Mouse (Mus musculus): ENCODE data around the gene Lrrtm3. TPM values are rescaled to one million over a fixed set of nuclear protein-coding genes. Genes with fewer than 3 reads are reported as not detected.

Lrrtm3 gene
- polyA plus RNA-seq, 1 experiment = 73.6 TPM

GRCm38 (mm10) chr10:63947266-63947665 is 142.8 kb downstream of the Lrrtm3 start:
- Histone ChIP-seq H3K27me3 (ENCODE audit: control insufficient read depth, insufficient read depth, low read length) (no peaks in the 10 kb centered on the region), H3K4me3 (replicated peaks; ENCODE audit: insufficient read depth, low read depth, low read length) (no peak overlapping the region), H3K4me1 (ENCODE audit: control insufficient read depth, insufficient read depth, low read length) (peaks cover 13% of the 10 kb centered on the region; the same call in 1 of the 2 replicates), H3K27ac (ENCODE audit: insufficient read depth, low read length) (no peak overlapping the region)
- 15% methylated on average over 4 of the region's 4 CpGs for WGBS
- peak; percentile 48 to 72 for DNase-seq
- TF ChIP-seq CTCF (IDR thresholded peaks at IDR 0.05; ENCODE audit: borderline replicate concordance, insufficient read depth, low read depth, low read length) (no peak), POLR2A (IDR thresholded peaks at IDR 0.05; ENCODE audit: borderline replicate concordance, insufficient read depth, low read length) (no peak)

- no peak for TF ChIP-seq CTCF (IDR thresholded peaks at IDR 0.05; ENCODE audit: borderline replicate concordance, insufficient read depth, low read depth, low read length)
- Histone ChIP-seq H3K4me1 (ENCODE audit: control insufficient read depth, insufficient read depth, low read length) (peaks cover 10% of the 10 kb centered on the region; the same call in 1 of the 2 replicates), H3K27ac (ENCODE audit: insufficient read depth, low read length) (no peak overlapping the region), H3K4me3 (replicated peaks; ENCODE audit: insufficient read depth, low read depth, low read length) (no peak overlapping the region), H3K27me3 (ENCODE audit: control insufficient read depth, insufficient read depth, low read length) (no peaks in the 10 kb centered on the region)
- DNase-seq = no peak
- WGBS = 74% methylated on average over 3 of the region's 3 CpGs
Measured at GRCm38 (mm10) chr10:63945534-63945933, 144.5 kb downstream of the Lrrtm3 start.

- H3K4me1 ChIP-seq (ENCODE audit: control insufficient read depth, insufficient read depth, low read length) = peaks cover 8% of the 10 kb centered on the region; the same call in 1 of the 2 replicates
- TF ChIP-seq POLR2A (IDR thresholded peaks at IDR 0.05; ENCODE audit: borderline replicate concordance, insufficient read depth, low read length) (no peak), CTCF (IDR thresholded peaks at IDR 0.05; ENCODE audit: borderline replicate concordance, insufficient read depth, low read depth, low read length) (no peak)
- WGBS = 12% methylated on average over 5 of the region's 5 CpGs
- H3K4me3 ChIP-seq (replicated peaks; ENCODE audit: insufficient read depth, low read depth, low read length) = no peak overlapping the region
- no peaks in the 10 kb centered on the region for H3K27me3 ChIP-seq (ENCODE audit: control insufficient read depth, insufficient read depth, low read length)
- no peak overlapping the region for H3K27ac ChIP-seq (ENCODE audit: insufficient read depth, low read length)
- DNase-seq = peak in 1 of 2 experiments; percentile 46
Measured at GRCm38 (mm10) chr10:63933946-63934345, 156.1 kb downstream of the Lrrtm3 start.

GRCm38 (mm10) chr10:63927334-63927733 is 162.7 kb downstream of the Lrrtm3 start, which contains the start of gene Gm10118:
Gm10118 (minus strand) TSS chr10:63927434.
- no peak within 1 kb of the TSS for H3K4me3 ChIP-seq (replicated peaks; ENCODE audit: insufficient read depth, low read depth, low read length)
- no peak for DNase-seq
- no peak for TF ChIP-seq POLR2A (IDR thresholded peaks at IDR 0.05; ENCODE audit: borderline replicate concordance, insufficient read depth, low read length)
- TF ChIP-seq CTCF (IDR thresholded peaks at IDR 0.05; ENCODE audit: borderline replicate concordance, insufficient read depth, low read depth, low read length) = no peak
- no peaks in the 10 kb centered on the region for H3K27me3 ChIP-seq (ENCODE audit: control insufficient read depth, insufficient read depth, low read length)
- H3K27ac ChIP-seq (ENCODE audit: insufficient read depth, low read length) = no peak within 1 kb of the TSS
- H3K4me1 ChIP-seq (ENCODE audit: control insufficient read depth, insufficient read depth, low read length) = no peaks in the 10 kb centered on the region

- TF ChIP-seq POLR2A (IDR thresholded peaks at IDR 0.05; ENCODE audit: borderline replicate concordance, insufficient read depth, low read length) (no peak), CTCF (IDR thresholded peaks at IDR 0.05; ENCODE audit: borderline replicate concordance, insufficient read depth, low read depth, low read length) (no peak)
Measured at GRCm38 (mm10) chr10:63908878-63909277, 181.2 kb downstream of the Lrrtm3 start.

GRCm38 (mm10) chr10:63899891-63900290 is 190.2 kb downstream of the Lrrtm3 start:
- Histone ChIP-seq H3K27ac (ENCODE audit: insufficient read depth, low read length) (no peak overlapping the region), H3K4me3 (replicated peaks; ENCODE audit: insufficient read depth, low read depth, low read length) (no peak overlapping the region), H3K27me3 (ENCODE audit: control insufficient read depth, insufficient read depth, low read length) (no peaks in the 10 kb centered on the region), H3K4me1 (ENCODE audit: control insufficient read depth, insufficient read depth, low read length) (no peaks in the 10 kb centered on the region)
- peak in 1 of 2 experiments; percentile 55 for DNase-seq
- TF ChIP-seq CTCF (IDR thresholded peaks at IDR 0.05; ENCODE audit: borderline replicate concordance, insufficient read depth, low read depth, low read length) (no peak), POLR2A (IDR thresholded peaks at IDR 0.05; ENCODE audit: borderline replicate concordance, insufficient read depth, low read length) (no peak)

More at GRCm38 (mm10) chr10:63908878-63909277, 181.2 kb downstream of the Lrrtm3 start:
- Histone ChIP-seq H3K27ac (ENCODE audit: insufficient read depth, low read length) (no peak overlapping the region), H3K27me3 (ENCODE audit: control insufficient read depth, insufficient read depth, low read length) (no peaks in the 10 kb centered on the region), H3K4me1 (ENCODE audit: control insufficient read depth, insufficient read depth, low read length) (no peaks in the 10 kb centered on the region), H3K4me3 (replicated peaks; ENCODE audit: insufficient read depth, low read depth, low read length) (no peak overlapping the region)
- no peak for DNase-seq

- Histone ChIP-seq H3K27ac (ENCODE audit: insufficient read depth, low read length) (no peak overlapping the region), H3K4me3 (replicated peaks; ENCODE audit: insufficient read depth, low read depth, low read length) (no peak overlapping the region), H3K27me3 (ENCODE audit: control insufficient read depth, insufficient read depth, low read length) (no peaks in the 10 kb centered on the region), H3K4me1 (ENCODE audit: control insufficient read depth, insufficient read depth, low read length) (no peaks in the 10 kb centered on the region)
- DNase-seq = no peak
- TF ChIP-seq POLR2A (IDR thresholded peaks at IDR 0.05; ENCODE audit: borderline replicate concordance, insufficient read depth, low read length) = no peak
- WGBS = 92% methylated on average over 5 of the region's 5 CpGs
Measured at GRCm38 (mm10) chr10:63894612-63895011, 195.5 kb downstream of the Lrrtm3 start.

GRCm38 (mm10) chr10:63886449-63887088 is 203.5 kb downstream of the Lrrtm3 start:
- H3K27ac ChIP-seq (ENCODE audit: insufficient read depth, low read length) = no peak overlapping the region
- 55% methylated on average over 23 of the region's 23 CpGs for WGBS
- no peak for TF ChIP-seq POLR2A (IDR thresholded peaks at IDR 0.05; ENCODE audit: borderline replicate concordance, insufficient read depth, low read length)
- TF ChIP-seq CTCF (IDR thresholded peaks at IDR 0.05; ENCODE audit: borderline replicate concordance, insufficient read depth, low read depth, low read length) = no peak
- DNase-seq = peak; percentile 23 to 37
- H3K27me3 ChIP-seq (ENCODE audit: control insufficient read depth, insufficient read depth, low read length) = no peaks in the 10 kb centered on the region
- H3K4me3 ChIP-seq (replicated peaks; ENCODE audit: insufficient read depth, low read depth, low read length) = peak overlapping the region; percentile 44
- no peaks in the 10 kb centered on the region for H3K4me1 ChIP-seq (ENCODE audit: control insufficient read depth, insufficient read depth, low read length)
